Mouse (Mus musculus) Patski (cell line): Measurements from ENCODE around the gene Trub1. TPM values are rescaled to one million over a fixed set of nuclear protein-coding genes. Genes with fewer than 3 reads are reported as not detected.

Experiments
- ATAC-seq: fragments of 100-300 bp; one replicate; pipeline ENCODE4 v1.8.0; 2021
- CTCF ChIA-PET: fragments of 350-600 bp; sonication (Branson Sonifier 250); formaldehyde crosslinking; loops from one replicate; lab custom pipeline; 2022; ENCODE audit warnings: inconsistent platforms; lab: Charles Lee
- POLR2A ChIA-PET: fragments of 350-600 bp; sonication (Branson Sonifier 250); formaldehyde crosslinking; loops from one replicate; lab custom pipeline; 2022; ENCODE audit warnings: antibody characterized with exemption, inconsistent platforms; lab: Charles Lee
- DNase-seq: peaks from one replicate; pipeline ENCODE4 v3.0.0-alpha.2; 2011; ENCODE audit warnings: low read depth, low spot score
- H3K27me3 ChIP-seq: fragments of 371-371 bp; one replicate; pipeline ENCODE4 v1.5.1; 2021
- CTCF ChIP-seq: fragments of 100-300 bp; IDR thresholded peaks from one replicate; pipeline ENCODE4 v1.5.1; 2021
- in situ Hi-C: fragments of 300-500 bp; cut with MboI; formaldehyde crosslinking; loops from 3 replicates; pipeline ENCODE4 v1.11.1; 2018; ENCODE audit warnings: low pct_unique_long_range_greater_than_20kb, mixed read lengths
- polyA plus RNA-seq: library from polyadenylated mRNA; unstranded; gene quantifications from one replicate; pipeline ENCODE4 v1.2.3, GENCODE M21; 2021

Trub1 gene
- polyA plus RNA-seq: 13.3 TPM

- ChIA-PET POLR2A (no interaction called here), CTCF (interaction anchor here (3.5 kb wide), 1 partner anchor 48 kb away, joined by 15 read pairs; no protein-coding TSS in a partner anchor)
- in situ Hi-C loops: loop anchor here (5.0 kb wide), 1 partner anchor 45 kb away; no protein-coding TSS in a partner anchor
- ATAC-seq (peak; percentile 96), DNase-seq (peak; percentile 59)
- no peaks in the 10 kb centered on the region for H3K27me3 ChIP-seq
- no peak for TF ChIP-seq CTCF
These were observed at the start of gene Trub1 for GRCm38 (mm10) chr19:57452492-57453217. Trub1 (plus strand) TSS chr19:57452912.

DNA sequence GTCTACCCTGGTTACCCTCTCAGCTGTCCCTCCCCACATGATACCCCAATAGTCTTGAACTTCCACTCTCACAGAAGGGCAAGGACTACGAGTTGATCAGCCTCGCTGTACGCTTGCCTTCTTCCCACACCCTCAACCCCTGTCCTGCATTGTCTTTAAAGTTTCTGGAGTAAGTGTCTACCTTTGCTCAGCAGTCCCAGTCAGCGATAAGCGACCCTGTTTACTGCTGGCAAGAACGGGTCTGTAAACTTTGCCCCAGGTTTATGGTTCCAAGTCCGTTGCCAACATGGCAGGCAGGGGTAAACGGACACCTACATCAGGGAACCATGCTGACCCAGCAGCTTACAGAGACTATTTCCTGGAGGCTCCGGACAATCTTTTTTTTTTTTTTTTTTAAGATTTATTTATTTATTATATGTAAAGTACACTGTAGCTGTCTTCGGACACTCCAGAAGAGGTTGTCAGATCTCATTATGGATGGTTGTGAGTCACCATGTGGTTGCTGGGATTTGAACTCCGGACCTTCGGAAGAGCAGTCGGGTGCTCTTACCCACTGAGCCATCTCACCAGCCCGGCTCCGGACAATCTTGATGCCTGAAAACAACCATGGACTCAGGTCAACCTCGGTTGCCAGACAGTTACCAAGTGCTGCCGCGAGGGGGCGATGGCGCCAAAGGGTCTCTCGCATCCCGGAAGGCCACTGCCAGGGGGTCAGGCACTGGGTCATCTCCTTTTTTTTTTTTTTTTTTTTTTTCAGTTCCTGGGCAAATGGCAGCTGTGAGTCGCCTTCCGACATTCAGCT, 48.8 kb upstream of the Trub1 start:
- no peak for DNase-seq
- POLR2A ChIA-PET: interaction anchor here (0.7 kb wide), 2 partner anchors 16 to 239 kb away, joined by 3 to 11 read pairs; no protein-coding TSS in a partner anchor
- no peaks in the 10 kb centered on the region for H3K27me3 ChIP-seq
- peak; percentile 85 for TF ChIP-seq CTCF
- no peak for ATAC-seq
- in situ Hi-C loops: no loop called here
- CTCF ChIA-PET: interaction anchor here (1.0 to 3.8 kb wide), 9 partner anchors 10 to 239 kb away, joined by 3 to 27 read pairs (median 4); partner anchors contain the start of gene Trub1

GRCm38 (mm10) chr19:57404502-57404848, 48.2 kb upstream of the Trub1 start:
- in situ Hi-C loops: no loop called here
- DNase-seq (no peak), ATAC-seq (no peak)
- ChIA-PET POLR2A (interaction anchor here (0.7 kb wide), 2 partner anchors 16 to 239 kb away, joined by 3 to 11 read pairs; no protein-coding TSS in a partner anchor), CTCF (interaction anchor here (1.0 to 3.8 kb wide), 10 partner anchors 8 to 239 kb away, joined by 3 to 27 read pairs (median 3); partner anchors contain the start of gene Trub1)
- no peaks in the 10 kb centered on the region for H3K27me3 ChIP-seq
- TF ChIP-seq CTCF: no peak

- ChIA-PET POLR2A (no interaction called here), CTCF (no interaction called here)
- H3K27me3 ChIP-seq: no peaks in the 10 kb centered on the region
- in situ Hi-C loops: loop anchor here (5.0 kb wide), 2 partner anchors 44 to 239 kb away; partner anchors contain the start of gene Trub1
- no peak for TF ChIP-seq CTCF
- no peak for DNase-seq
- no peak for ATAC-seq
These were observed 44.8 kb upstream of the Trub1 start for GRCm38 (mm10) chr19:57407947-57408346.

GRCm38 (mm10) chr19:57411375-57412196, 41.1 kb upstream of the Trub1 start:
- ChIA-PET CTCF (interaction anchor here (1.2 to 2.7 kb wide), 3 partner anchors 9 to 232 kb away, joined by 4 to 10 read pairs (median 4); no protein-coding TSS in a partner anchor), POLR2A (interaction anchor here (1.0 to 1.3 kb wide), 3 partner anchors 9 to 14 kb away, joined by 3 to 6 read pairs (median 4); no protein-coding TSS in a partner anchor)
- peak; percentile 64 for DNase-seq
- in situ Hi-C loops: no loop called here
- peak; percentile 70 for ATAC-seq
- H3K27me3 ChIP-seq: peaks cover 12% of the 10 kb centered on the region
- no peak for TF ChIP-seq CTCF

DNA sequence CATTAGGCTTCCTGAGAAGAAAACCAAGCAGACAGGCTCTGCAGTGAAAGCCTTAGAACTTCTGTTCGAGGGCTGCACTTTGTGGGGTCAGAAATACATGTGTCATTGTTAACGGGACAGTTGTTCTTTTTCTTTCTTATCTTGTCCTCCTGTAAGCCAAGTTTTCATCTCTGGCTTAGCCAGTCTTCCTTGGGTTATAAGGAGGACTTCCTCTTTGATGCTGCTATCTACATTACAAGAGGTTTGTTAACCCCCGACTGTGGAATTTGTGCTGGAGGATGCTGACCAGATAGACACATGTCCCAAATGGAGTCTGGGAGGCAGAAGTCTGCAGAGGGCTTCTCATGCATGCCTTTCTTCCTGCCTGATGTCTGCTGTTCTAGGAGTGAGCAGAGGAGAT, 39.5 kb upstream of the Trub1 start:
- ChIA-PET POLR2A (no interaction called here), CTCF (interaction anchor here (2.7 kb wide), 1 partner anchor 44 kb away, joined by 10 read pairs; no protein-coding TSS in a partner anchor)
- ATAC-seq (no peak), DNase-seq (no peak)
- in situ Hi-C loops: no loop called here
- no peak for TF ChIP-seq CTCF
- peaks cover 12% of the 10 kb centered on the region for H3K27me3 ChIP-seq

- no peak for DNase-seq
- peaks cover 12% of the 10 kb centered on the region for H3K27me3 ChIP-seq
- POLR2A ChIA-PET: interaction anchor here (0.5 kb wide), 1 partner anchor 175 kb away, joined by 4 read pairs; no protein-coding TSS in a partner anchor
- in situ Hi-C loops: no loop called here
- CTCF ChIA-PET: no interaction called here
- ATAC-seq: no peak
- peak; percentile 47 for TF ChIP-seq CTCF
These were observed 38.8 kb upstream of the Trub1 start for GRCm38 (mm10) chr19:57413918-57414317.

- ATAC-seq (no peak), DNase-seq (no peak)
- TF ChIP-seq CTCF: no peak
- ChIA-PET POLR2A (no interaction called here), CTCF (no interaction called here)
- in situ Hi-C loops: no loop called here
- H3K27me3 ChIP-seq: peaks cover 22% of the 10 kb centered on the region
These were observed 37.5 kb upstream of the Trub1 start for GRCm38 (mm10) chr19:57415031-57415807.
